Mouse (Mus musculus): ENCODE results near the gene Bcorl1. TPM values are rescaled to one million over a fixed set of nuclear protein-coding genes. Genes with fewer than 3 reads are reported as not detected.
A peak's percentile ranks its signal among the peaks of the same experiment; 100 is the strongest.
"Not testable (repeated sequence)": the region's sequence is repeated elsewhere in the genome, so short reads cannot be mapped to it uniquely, and the experiment has no call there.

The Bcorl1 gene
- polyA plus RNA-seq, 1 experiment from 2014 or later, result 3.6 TPM

GRCm38 (mm10) chrX:48425280-48425679, 84.1 kb downstream of the Bcorl1 start:
- 23% methylated on average over 7 of the region's 7 CpGs for WGBS (ENCODE audit: insufficient replicate concordance)
- Histone ChIP-seq H3K9ac (no peak overlapping the region), H3K27me3 (no peaks in the 10 kb centered on the region), H3K4me3 (replicated peaks) (peak overlapping the region; percentile 17; the same call in 1 of the 2 replicates), H3K4me1 (replicated peaks) (peaks cover 23% of the 10 kb centered on the region), H3K27ac (replicated peaks) (peak overlapping the region; percentile 29; the same call in 1 of the 2 replicates), H3K9me3 (replicated peaks) (no peaks in the 10 kb centered on the region), H3K36me3 (replicated peaks) (no peaks in the 10 kb centered on the region), H3K4me2 (peak overlapping the region; percentile 57)
- no peak for ATAC-seq (ENCODE audit: insufficient read depth)

GRCm38 (mm10) chrX:48428241-48428640, 87.1 kb downstream of the Bcorl1 start:
- 45% methylated on average over 6 of the region's 6 CpGs for WGBS (ENCODE audit: insufficient replicate concordance)
- H3K4me1 ChIP-seq (replicated peaks), result peaks cover 23% of the 10 kb centered on the region
- no peak overlapping the region for H3K4me3 ChIP-seq (replicated peaks)
- H3K4me2 ChIP-seq, result no peak overlapping the region
- H3K9me3 ChIP-seq (replicated peaks), result no peaks in the 10 kb centered on the region
- no peak overlapping the region for H3K27ac ChIP-seq (replicated peaks)
- no peaks in the 10 kb centered on the region for H3K36me3 ChIP-seq (replicated peaks)
- H3K27me3 ChIP-seq, result no peaks in the 10 kb centered on the region
- no peak for ATAC-seq (ENCODE audit: insufficient read depth)
- H3K9ac ChIP-seq, result no peak overlapping the region

- ATAC-seq (ENCODE audit: insufficient read depth), result no peak
- Histone ChIP-seq H3K4me1 (replicated peaks) (peaks cover 27% of the 10 kb centered on the region), H3K4me2 (no peak overlapping the region), H3K27ac (replicated peaks) (no peak overlapping the region), H3K4me3 (replicated peaks) (no peak overlapping the region), H3K36me3 (replicated peaks) (no peaks in the 10 kb centered on the region), H3K9ac (no peak overlapping the region), H3K27me3 (no peaks in the 10 kb centered on the region), H3K9me3 (replicated peaks) (no peaks in the 10 kb centered on the region)
- WGBS (ENCODE audit: insufficient replicate concordance), result 47% methylated on average over 8 of the region's 8 CpGs
Observed at GRCm38 (mm10) chrX:48428642-48429041, 87.5 kb downstream of the Bcorl1 start.

- no peaks in the 10 kb centered on the region for H3K36me3 ChIP-seq (replicated peaks)
- H3K4me3 ChIP-seq (replicated peaks), result no peak overlapping the region
- H3K4me1 ChIP-seq (replicated peaks), result peaks cover 26% of the 10 kb centered on the region
Observed at GRCm38 (mm10) chrX:48429100-48429499, 87.9 kb downstream of the Bcorl1 start.

GRCm38 (mm10) chrX:48429538-48429937, 88.4 kb downstream of the Bcorl1 start:
- Histone ChIP-seq H3K4me2 (no peak overlapping the region), H3K36me3 (replicated peaks) (no peaks in the 10 kb centered on the region), H3K27ac (replicated peaks) (0 out of 2 replicates have a peak overlapping the region, but pooled peaks have one; percentile 24), H3K9me3 (replicated peaks) (no peaks in the 10 kb centered on the region), H3K9ac (no peak overlapping the region), H3K4me1 (replicated peaks) (peaks cover 26% of the 10 kb centered on the region), H3K27me3 (no peaks in the 10 kb centered on the region), H3K4me3 (replicated peaks) (no peak overlapping the region)
- WGBS (ENCODE audit: insufficient replicate concordance), result 35% methylated on average over 6 of the region's 6 CpGs
- ATAC-seq (ENCODE audit: insufficient read depth), result peak; percentile 23; the same call in 1 of the 2 replicates

More at GRCm38 (mm10) chrX:48429100-48429499, 87.9 kb downstream of the Bcorl1 start:
- Histone ChIP-seq H3K4me2 (no peak overlapping the region), H3K9ac (no peak overlapping the region), H3K27me3 (no peaks in the 10 kb centered on the region), H3K9me3 (replicated peaks) (no peaks in the 10 kb centered on the region), H3K27ac (replicated peaks) (no peak overlapping the region)
- no peak for ATAC-seq (ENCODE audit: insufficient read depth)

GRCm38 (mm10) chrX:48432599-48433526, 91.7 kb downstream of the Bcorl1 start:
- Histone ChIP-seq H3K4me2 (no peak overlapping the region), H3K27me3 (no peaks in the 10 kb centered on the region), H3K27ac (replicated peaks) (peak overlapping the region; percentile 14; the same call in 1 of the 2 replicates), H3K36me3 (replicated peaks) (no peaks in the 10 kb centered on the region), H3K4me1 (replicated peaks) (peaks cover 24% of the 10 kb centered on the region), H3K9ac (no peak overlapping the region), H3K9me3 (replicated peaks) (no peaks in the 10 kb centered on the region), H3K4me3 (replicated peaks) (no peak overlapping the region)
- 36% methylated on average over 15 of the region's 15 CpGs for WGBS (ENCODE audit: insufficient replicate concordance)
- ATAC-seq (ENCODE audit: insufficient read depth), result no peak

- Histone ChIP-seq H3K27ac (replicated peaks) (peak overlapping the region; percentile 14; the same call in 1 of the 2 replicates), H3K4me3 (replicated peaks) (no peak overlapping the region)
- peak; percentile 53 for ATAC-seq (ENCODE audit: insufficient read depth)
Observed at GRCm38 (mm10) chrX:48433527-48433899, 92.4 kb downstream of the Bcorl1 start.

GRCm38 (mm10) chrX:48434251-48434650, 93.1 kb downstream of the Bcorl1 start:
- H3K9me3 ChIP-seq (replicated peaks), result no peaks in the 10 kb centered on the region
- no peak overlapping the region for H3K27ac ChIP-seq (replicated peaks)
- no peak overlapping the region for H3K9ac ChIP-seq
- no peak overlapping the region for H3K4me2 ChIP-seq
- no peak for ATAC-seq (ENCODE audit: insufficient read depth)
- H3K36me3 ChIP-seq (replicated peaks), result no peaks in the 10 kb centered on the region
- no peaks in the 10 kb centered on the region for H3K27me3 ChIP-seq
- no peak overlapping the region for H3K4me3 ChIP-seq (replicated peaks)
- peaks cover 33% of the 10 kb centered on the region for H3K4me1 ChIP-seq (replicated peaks)
- 62% methylated on average over 1 of the region's 1 CpGs for WGBS (ENCODE audit: insufficient replicate concordance)

More at GRCm38 (mm10) chrX:48433527-48433899, 92.4 kb downstream of the Bcorl1 start:
- Histone ChIP-seq H3K27me3 (no peaks in the 10 kb centered on the region), H3K4me1 (replicated peaks) (peaks cover 25% of the 10 kb centered on the region), H3K9me3 (replicated peaks) (no peaks in the 10 kb centered on the region), H3K36me3 (replicated peaks) (no peaks in the 10 kb centered on the region), H3K9ac (no peak overlapping the region), H3K4me2 (0 out of 2 replicates have a peak overlapping the region, but pooled peaks have one; percentile 10)
- WGBS (ENCODE audit: insufficient replicate concordance), result 23% methylated on average over 6 of the region's 6 CpGs

- Histone ChIP-seq H3K4me1 (replicated peaks) (peaks cover 38% of the 10 kb centered on the region), H3K27me3 (no peaks in the 10 kb centered on the region), H3K36me3 (replicated peaks) (no peaks in the 10 kb centered on the region), H3K27ac (replicated peaks) (no peak overlapping the region), H3K9me3 (replicated peaks) (no peaks in the 10 kb centered on the region), H3K4me2 (no peak overlapping the region), H3K9ac (no peak overlapping the region), H3K4me3 (replicated peaks) (no peak overlapping the region)
- 46% methylated on average over 9 of the region's 9 CpGs for WGBS (ENCODE audit: insufficient replicate concordance)
- peak; percentile 30; the same call in 1 of the 2 replicates for ATAC-seq (ENCODE audit: insufficient read depth)
Observed at GRCm38 (mm10) chrX:48435477-48435900, 94.3 kb downstream of the Bcorl1 start.

- not testable (repeated sequence) for H3K27ac ChIP-seq (replicated peaks)
Observed at GRCm38 (mm10) chrX:48436082-48436481, 94.9 kb downstream of the Bcorl1 start.

GRCm38 (mm10) chrX:48439036-48439435, 97.9 kb downstream of the Bcorl1 start:
- H3K4me3 ChIP-seq (replicated peaks), result no peak overlapping the region
- H3K4me1 ChIP-seq (replicated peaks), result peaks cover 32% of the 10 kb centered on the region
- ATAC-seq (ENCODE audit: insufficient read depth), result peak; percentile 54; the same call in 1 of the 2 replicates
- no peaks in the 10 kb centered on the region for H3K27me3 ChIP-seq
- no peaks in the 10 kb centered on the region for H3K9me3 ChIP-seq (replicated peaks)
- WGBS (ENCODE audit: insufficient replicate concordance), result 38% methylated on average over 4 of the region's 4 CpGs
- H3K4me2 ChIP-seq, result peak overlapping the region; percentile 38
- H3K27ac ChIP-seq (replicated peaks), result no peak overlapping the region
- H3K36me3 ChIP-seq (replicated peaks), result no peaks in the 10 kb centered on the region
- no peak overlapping the region for H3K9ac ChIP-seq

More at GRCm38 (mm10) chrX:48436082-48436481, 94.9 kb downstream of the Bcorl1 start:
- not testable (repeated sequence) for H3K27me3 ChIP-seq; H3K9ac ChIP-seq; H3K9me3 ChIP-seq (replicated peaks); H3K4me3 ChIP-seq (replicated peaks); H3K36me3 ChIP-seq (replicated peaks); ATAC-seq (ENCODE audit: insufficient read depth); H3K4me2 ChIP-seq
- H3K4me1 ChIP-seq (replicated peaks), result peaks cover 38% of the 10 kb centered on the region
- WGBS (ENCODE audit: insufficient replicate concordance), result 62% methylated on average over 7 of the region's 7 CpGs

All from liver, embryonic 15.5 days (tissue).